Mouse (Mus musculus) embryonic stem cell, embryonic (primary cell): Measurements from ENCODE around the gene Ttll1.

Experiments used
- CTCF ChIA-PET, 4 experiments: fragments of 300-600 bp in 2 of 4; fragments of 350-600 bp in 2 of 4; sonication (Branson Sonifier 250); formaldehyde crosslinking; loops; one replicate each; lab custom pipeline; 2022; ENCODE audit warnings: inconsistent platforms in 2 of 4; lab: Charles Lee
- POLR2A ChIA-PET, 4 experiments: fragments of 300-600 bp in 2 of 4; fragments of 350-600 bp in 2 of 4; sonication (Branson Sonifier 250); formaldehyde crosslinking; loops; one replicate each; lab custom pipeline; 2022; ENCODE audit warnings: antibody characterized with exemption in 4 of 4, inconsistent platforms in 1 of 4; lab: Charles Lee

Ttll1 gene

GRCm38 (mm10) chr15:83500352-83500751 is 10.3 kb downstream of the Ttll1 start:
- POLR2A ChIA-PET = interaction anchor here (0.6 to 2.2 kb wide), 26 partner anchors 9 to 351 kb away, joined by 3 to 14 read pairs (median 4); partner anchors contain the start of genes Pacsin2 (in 2 of the 4), Poldip3 (in 2 of the 4), A4galt (in 1 of the 4) and Bik (in 1 of the 4)
- CTCF ChIA-PET = interaction anchor here (0.6 to 2.9 kb wide), 94 partner anchors 9 to 458 kb away, joined by 3 to 22 read pairs (median 4); partner anchors contain the start of genes Pacsin2 (in 3 of the 4), Bik (in 2 of the 4), Ttll1 (in 2 of the 4) and Scube1 (in 1 of the 4)

- ChIA-PET POLR2A (interaction anchor here (0.6 to 2.2 kb wide), 8 partner anchors 8 to 685 kb away, joined by 3 to 14 read pairs (median 3); partner anchors contain the start of gene Poldip3 (in 1 of the 4)), CTCF (interaction anchor here in 3 of 4 experiments (0.6 to 2.9 kb wide), 11 partner anchors 15 to 201 kb away, joined by 3 to 20 read pairs (median 9); partner anchors contain the start of gene Pacsin2 (in 1 of the 3))
These were observed 11.4 kb downstream of the Ttll1 start for GRCm38 (mm10) chr15:83499211-83499755.

GRCm38 (mm10) chr15:83497299-83497698 is 13.4 kb downstream of the Ttll1 start:
- ChIA-PET POLR2A (interaction anchor here in 2 of 4 experiments (0.7 to 1.8 kb wide), 4 partner anchors 16 to 348 kb away, joined by 3 to 4 read pairs (median 3); no protein-coding TSS in a partner anchor), CTCF (interaction anchor here (0.6 to 1.5 kb wide), 14 partner anchors 8 to 274 kb away, joined by 3 to 5 read pairs (median 3); partner anchors contain the start of genes Pacsin2 (in 2 of the 4) and Ttll1 (in 2 of the 4))

GRCm38 (mm10) chr15:83495787-83496367 is 14.8 kb downstream of the Ttll1 start:
- ChIA-PET POLR2A (interaction anchor here in 3 of 4 experiments (0.5 to 2.1 kb wide), 10 partner anchors 9 to 1609 kb away, joined by 3 to 8 read pairs (median 4); partner anchors contain the start of gene Poldip3 (in 1 of the 3)), CTCF (interaction anchor here in 3 of 4 experiments (0.8 to 2.2 kb wide), 5 partner anchors 11 to 127 kb away, joined by 3 to 7 read pairs (median 4); partner anchors contain the start of gene Pacsin2 (in 1 of the 3))

GRCm38 (mm10) chr15:83495195-83495594 is 15.5 kb downstream of the Ttll1 start:
- ChIA-PET POLR2A (interaction anchor here in 2 of 4 experiments (1.0 to 2.1 kb wide), 6 partner anchors 12 to 355 kb away, joined by 3 to 8 read pairs (median 4); partner anchors contain the start of gene Poldip3 (in 1 of the 2)), CTCF (interaction anchor here in 3 of 4 experiments (1.2 to 2.2 kb wide), 4 partner anchors 11 to 127 kb away, joined by 4 to 7 read pairs (median 4); partner anchors contain the start of gene Ttll1 (in 1 of the 3))

- ChIA-PET POLR2A (interaction anchor here in 2 of 4 experiments (0.5 to 2.1 kb wide), 9 partner anchors 9 to 345 kb away, joined by 3 to 8 read pairs (median 4); partner anchors contain the start of gene Poldip3 (in 2 of the 2)), CTCF (interaction anchor here in 3 of 4 experiments (1.4 to 2.2 kb wide), 4 partner anchors 10 to 16 kb away, joined by 4 to 7 read pairs (median 4); partner anchors contain the start of gene Ttll1 (in 1 of the 3))
These were observed 16.1 kb downstream of the Ttll1 start for GRCm38 (mm10) chr15:83494572-83494920.

- ChIA-PET CTCF (interaction anchor here (0.6 to 2.2 kb wide), 7 partner anchors 9 to 128 kb away, joined by 3 to 7 read pairs (median 4); partner anchors contain the start of gene Ttll1 (in 1 of the 4)), POLR2A (interaction anchor here in 2 of 4 experiments (0.5 to 1.9 kb wide), 7 partner anchors 10 to 345 kb away, joined by 3 to 5 read pairs (median 4); partner anchors contain the start of gene Poldip3 (in 1 of the 2))
These were observed 16.7 kb downstream of the Ttll1 start for GRCm38 (mm10) chr15:83493856-83494571.

GRCm38 (mm10) chr15:83491891-83492290 is 18.8 kb downstream of the Ttll1 start:
- POLR2A ChIA-PET = interaction anchor here (0.5 to 1.9 kb wide), 8 partner anchors 7 to 120 kb away, joined by 3 to 9 read pairs (median 4); partner anchors contain the start of genes Pacsin2 (in 1 of the 4) and Ttll1 (in 1 of the 4)
- CTCF ChIA-PET = interaction anchor here in 3 of 4 experiments (1.0 to 1.8 kb wide), 4 partner anchors 9 to 123 kb away, joined by 3 to 6 read pairs (median 4); no protein-coding TSS in a partner anchor

- ChIA-PET CTCF (interaction anchor here in 3 of 4 experiments (0.6 to 1.2 kb wide), 4 partner anchors 8 to 121 kb away, joined by 3 to 7 read pairs (median 4); no protein-coding TSS in a partner anchor), POLR2A (interaction anchor here in 3 of 4 experiments (0.7 to 1.0 kb wide), 5 partner anchors 25 to 125 kb away, joined by 3 to 4 read pairs (median 3); partner anchors contain the start of gene Pacsin2 (in 1 of the 3))
These were observed 21.2 kb downstream of the Ttll1 start for GRCm38 (mm10) chr15:83489471-83489870.

- POLR2A ChIA-PET = interaction anchor here in 3 of 4 experiments (0.5 to 1.1 kb wide), 7 partner anchors 8 to 432 kb away, joined by 3 to 4 read pairs (median 3); partner anchors contain the start of gene Pacsin2 (in 1 of the 3)
- CTCF ChIA-PET = interaction anchor here in 3 of 4 experiments (0.6 to 1.1 kb wide), 8 partner anchors 13 to 259 kb away, joined by 3 to 5 read pairs (median 4); no protein-coding TSS in a partner anchor
These were observed 23.1 kb downstream of the Ttll1 start for GRCm38 (mm10) chr15:83487477-83488115.

- CTCF ChIA-PET = interaction anchor here (0.6 to 2.4 kb wide), 27 partner anchors 9 to 402 kb away, joined by 3 to 20 read pairs (median 4); partner anchors contain the start of genes Pacsin2 (in 2 of the 4) and Ttll1 (in 1 of the 4)
- POLR2A ChIA-PET = interaction anchor here in 3 of 4 experiments (0.6 to 3.3 kb wide), 17 partner anchors 10 to 1952 kb away, joined by 3 to 12 read pairs (median 4); partner anchors contain the start of genes A4galt (in 1 of the 3), Pacsin2 (in 1 of the 3) and Poldip3 (in 1 of the 3)
These were observed 26.4 kb downstream of the Ttll1 start for GRCm38 (mm10) chr15:83484311-83484710.

- CTCF ChIA-PET = interaction anchor here (0.5 to 2.4 kb wide), 38 partner anchors 9 to 1010 kb away, joined by 3 to 20 read pairs (median 4); partner anchors contain the start of genes Pacsin2 (in 2 of the 4) and Ttll1 (in 1 of the 4)
These were observed 27.2 kb downstream of the Ttll1 start for GRCm38 (mm10) chr15:83483482-83483881.

GRCm38 (mm10) chr15:83482645-83483224 is 28.0 kb downstream of the Ttll1 start:
- POLR2A ChIA-PET = interaction anchor here in 3 of 4 experiments (0.9 to 3.3 kb wide), 10 partner anchors 9 to 334 kb away, joined by 3 to 12 read pairs (median 5); partner anchors contain the start of genes Pacsin2 (in 1 of the 3) and Poldip3 (in 1 of the 3)
- CTCF ChIA-PET = interaction anchor here (0.5 to 2.4 kb wide), 18 partner anchors 8 to 325 kb away, joined by 3 to 15 read pairs (median 4); partner anchors contain the start of genes Pacsin2 (in 2 of the 4) and Ttll1 (in 1 of the 4)

More at GRCm38 (mm10) chr15:83483482-83483881, 27.2 kb downstream of the Ttll1 start:
- POLR2A ChIA-PET = interaction anchor here in 3 of 4 experiments (0.6 to 3.3 kb wide), 14 partner anchors 10 to 1951 kb away, joined by 3 to 12 read pairs (median 4); partner anchors contain the start of genes Pacsin2 (in 1 of the 3) and Poldip3 (in 1 of the 3)

GRCm38 (mm10) chr15:83481236-83481780 is 29.4 kb downstream of the Ttll1 start:
- POLR2A ChIA-PET = interaction anchor here in 3 of 4 experiments (0.6 to 2.3 kb wide), 11 partner anchors 10 to 332 kb away, joined by 3 to 5 read pairs (median 4); partner anchors contain the start of genes Pacsin2 (in 2 of the 3) and Poldip3 (in 1 of the 3)
- CTCF ChIA-PET = interaction anchor here in 1 of 4 experiments (0.6 to 1.1 kb wide), 4 partner anchors 10 to 106 kb away, joined by 3 to 4 read pairs (median 3); no protein-coding TSS in a partner anchor
